Mouse (Mus musculus) E14TG2a.4 (cell line): ENCODE measurements around the gene Gsg1.
A peak's percentile ranks its signal among the peaks of the same experiment; 100 is the strongest.

Experiments used
- H3K27me3 ChIP-seq: 2 replicates; pipeline ENCODE4 v1.6.1; 2014; ENCODE audit warnings: low read length, control low read depth; ENCODE audit not compliant: insufficient read depth
- H3K36me3 ChIP-seq: 2 replicates; pipeline ENCODE4 v1.6.1; 2014; ENCODE audit warnings: low read length, control low read depth; ENCODE audit not compliant: insufficient read depth
- H3K4me1 ChIP-seq: replicated peaks from 2 replicates; pipeline ENCODE4 v1.6.1; 2014; ENCODE audit warnings: low read depth, low read length, control low read depth
- H3K4me3 ChIP-seq: replicated peaks from 2 replicates; pipeline ENCODE4 v1.5.1; 2014; ENCODE audit warnings: mild to moderate bottlenecking, low read length
- H3K9me3 ChIP-seq: 2 replicates; pipeline ENCODE4 v1.6.1; 2014; ENCODE audit warnings: low read length, control low read depth
- CTCF ChIP-seq: conservative IDR thresholded peaks from 2 replicates; pipeline ENCODE4 v1.5.1; 2014; ENCODE audit warnings: low read length
- NANOG ChIP-seq: IDR thresholded peaks from 2 replicates; pipeline ENCODE4 v1.6.1; 2014; ENCODE audit warnings: borderline replicate concordance, low read length, mixed read lengths
- POU5F1 ChIP-seq: IDR thresholded peaks from 2 replicates; pipeline ENCODE4 v1.6.1; 2014; ENCODE audit warnings: low read length, borderline replicate concordance

The Gsg1 gene

DNA sequence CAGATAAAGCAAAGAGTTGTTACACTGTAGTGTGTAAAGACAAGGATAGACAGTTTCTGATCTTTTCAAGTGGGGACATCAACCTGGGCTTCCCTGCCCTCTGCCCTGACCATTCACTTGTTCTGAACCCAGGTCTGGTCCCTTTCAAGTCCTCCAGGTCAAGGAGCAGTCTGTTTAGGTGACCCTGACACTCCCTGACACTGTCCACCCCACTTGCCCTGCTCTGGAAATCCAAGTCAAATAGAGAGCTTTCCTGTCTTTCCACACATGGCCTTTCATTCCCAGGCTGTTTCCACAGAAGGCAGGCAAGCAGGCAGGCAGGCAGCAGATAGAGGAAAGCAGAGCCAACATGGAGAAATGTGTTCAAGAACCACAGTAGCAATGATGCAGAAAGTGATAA, 14.2 kb upstream of the Gsg1 start:
- no peak overlapping the region for H3K4me3 ChIP-seq
- H3K4me1 ChIP-seq: peaks cover 5% of the 10 kb centered on the region; the same call in 1 of the 2 replicates
- H3K27me3 ChIP-seq: peaks cover 5% of the 10 kb centered on the region
- no peaks in the 10 kb centered on the region for H3K9me3 ChIP-seq
- no peak for TF ChIP-seq POU5F1
- TF ChIP-seq CTCF: no peak
- no peak for TF ChIP-seq NANOG
- H3K36me3 ChIP-seq: no peaks in the 10 kb centered on the region

DNA sequence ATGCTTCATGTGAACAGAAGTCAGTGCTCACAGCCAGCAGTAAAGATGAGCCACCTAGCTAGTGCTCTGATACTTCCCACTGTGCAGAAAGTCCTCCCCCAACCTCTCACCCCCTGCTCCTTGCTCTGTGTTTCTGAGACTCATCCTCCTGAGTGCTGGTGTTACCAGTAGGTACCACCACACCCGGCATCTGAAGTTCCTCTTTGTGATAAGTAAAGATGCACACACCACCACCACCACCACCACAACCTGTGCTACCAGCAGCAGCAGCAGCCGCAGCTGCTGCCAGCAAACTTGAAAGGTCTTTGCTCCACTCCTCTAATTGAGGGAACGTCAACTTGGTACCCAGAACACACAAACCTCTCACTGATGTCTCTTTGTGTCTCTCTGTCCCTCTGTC, 13.1 kb upstream of the Gsg1 start:
- Histone ChIP-seq H3K9me3 (no peaks in the 10 kb centered on the region), H3K36me3 (no peaks in the 10 kb centered on the region), H3K27me3 (peaks cover 5% of the 10 kb centered on the region), H3K4me3 (no peak overlapping the region), H3K4me1 (peaks cover 5% of the 10 kb centered on the region; the same call in 1 of the 2 replicates)
- no peak for TF ChIP-seq CTCF
- no peak for TF ChIP-seq POU5F1
- TF ChIP-seq NANOG: no peak

DNA sequence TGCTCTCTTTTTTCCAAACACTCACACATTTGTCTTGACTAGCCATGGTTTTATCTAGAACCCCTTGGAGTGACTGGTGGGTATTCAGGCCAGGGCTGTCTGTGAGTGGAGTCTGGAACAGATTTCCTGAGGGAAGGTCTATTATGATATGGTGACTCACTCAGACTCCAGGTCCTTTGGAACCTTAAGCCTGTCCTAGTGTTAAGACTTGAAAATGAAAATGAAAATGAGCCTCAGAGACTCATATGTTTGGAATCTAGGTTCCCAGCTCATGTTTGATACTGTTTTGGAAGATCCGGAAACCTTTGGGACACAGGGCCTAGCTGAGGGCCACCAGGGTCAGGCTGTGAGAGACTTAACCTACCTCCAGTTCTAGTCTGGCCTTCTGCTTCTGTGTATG, 11.9 kb upstream of the Gsg1 start:
- peaks cover 7% of the 10 kb centered on the region for H3K27me3 ChIP-seq
- H3K36me3 ChIP-seq: no peaks in the 10 kb centered on the region
- H3K9me3 ChIP-seq: no peaks in the 10 kb centered on the region
- peaks cover 7% of the 10 kb centered on the region for H3K4me1 ChIP-seq
- H3K4me3 ChIP-seq: no peak overlapping the region
- no peak for TF ChIP-seq CTCF
- no peak for TF ChIP-seq NANOG
- no peak for TF ChIP-seq POU5F1

DNA sequence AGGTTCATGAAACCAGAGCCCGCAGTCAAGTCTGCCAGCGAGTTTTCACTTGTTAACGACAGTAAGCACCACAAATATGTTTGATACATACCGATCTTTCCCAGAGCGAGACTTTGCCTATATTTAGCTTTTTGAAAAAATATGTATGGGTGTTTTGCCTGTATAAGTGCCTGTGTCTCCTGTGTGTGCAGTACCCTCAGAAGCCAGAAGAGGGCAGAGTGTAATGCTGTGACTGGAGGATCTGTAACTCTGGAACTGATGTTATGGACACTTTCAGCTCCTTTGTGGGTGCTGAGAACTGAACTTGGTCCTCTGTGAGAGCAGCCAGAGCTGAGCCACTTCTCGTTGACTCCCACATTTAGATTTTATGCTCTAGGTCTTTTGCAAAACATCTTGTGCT, 10.0 kb upstream of the Gsg1 start:
- Histone ChIP-seq H3K4me3 (no peak overlapping the region), H3K4me1 (peaks cover 3% of the 10 kb centered on the region; the same call in 1 of the 2 replicates), H3K27me3 (peaks cover 7% of the 10 kb centered on the region), H3K36me3 (no peaks in the 10 kb centered on the region), H3K9me3 (no peaks in the 10 kb centered on the region)
- no peak for TF ChIP-seq NANOG
- peak; percentile 74 for TF ChIP-seq CTCF
- no peak for TF ChIP-seq POU5F1

DNA sequence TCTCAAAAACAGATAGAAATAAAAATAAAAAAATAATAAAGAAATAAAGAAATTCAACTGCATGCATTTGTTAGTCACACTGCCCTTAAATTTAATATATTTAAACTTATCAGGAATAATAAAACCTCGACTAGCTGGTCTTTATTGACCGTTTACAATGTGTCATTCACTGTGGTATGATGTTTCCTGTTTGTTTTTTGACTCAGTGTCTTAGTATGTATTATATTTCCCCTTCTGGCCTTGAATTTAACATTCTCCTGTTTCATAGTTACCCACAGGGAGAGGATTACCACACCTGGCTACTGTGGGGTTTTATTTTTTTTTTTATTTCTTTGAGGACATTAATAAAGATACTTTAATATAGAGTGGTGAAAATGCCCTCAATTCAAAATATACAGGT, 8.4 kb upstream of the Gsg1 start:
- H3K4me1 ChIP-seq: peaks cover 3% of the 10 kb centered on the region; the same call in 1 of the 2 replicates
- H3K36me3 ChIP-seq: no peaks in the 10 kb centered on the region
- TF ChIP-seq POU5F1 (no peak), CTCF (no peak), NANOG (no peak)
- H3K4me3 ChIP-seq: no peak overlapping the region
- peaks cover 7% of the 10 kb centered on the region for H3K27me3 ChIP-seq
- no peaks in the 10 kb centered on the region for H3K9me3 ChIP-seq

DNA sequence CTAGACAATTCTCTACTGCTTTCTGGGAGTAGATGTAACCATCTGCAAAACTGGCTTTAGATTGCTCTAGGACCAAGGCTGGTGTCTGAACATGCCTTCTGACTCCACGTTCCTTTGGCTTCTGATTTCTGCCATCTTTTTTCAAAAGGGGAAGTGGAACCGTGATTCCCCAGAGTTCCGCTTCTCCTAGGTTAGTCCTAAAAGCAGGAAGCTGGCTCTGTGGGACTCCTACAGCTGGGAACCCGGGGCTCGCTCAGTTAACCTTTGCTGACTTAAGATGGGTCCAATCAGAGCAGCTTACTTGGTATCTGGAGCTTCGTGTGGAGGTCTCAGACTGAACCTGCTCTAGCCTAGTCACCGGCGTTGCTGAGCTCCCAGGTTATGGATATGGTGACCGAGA, 7.0 kb upstream of the Gsg1 start:
- 0 out of 2 replicates have a peak, but pooled peaks cover 2% of the 10 kb centered on the region for H3K27me3 ChIP-seq
- peaks cover 4% of the 10 kb centered on the region; the same call in 1 of the 2 replicates for H3K9me3 ChIP-seq
- H3K4me1 ChIP-seq: peaks cover 3% of the 10 kb centered on the region; the same call in 1 of the 2 replicates
- H3K36me3 ChIP-seq: no peaks in the 10 kb centered on the region
- TF ChIP-seq NANOG: no peak
- no peak for TF ChIP-seq POU5F1
- no peak for TF ChIP-seq CTCF
- H3K4me3 ChIP-seq: no peak overlapping the region

DNA sequence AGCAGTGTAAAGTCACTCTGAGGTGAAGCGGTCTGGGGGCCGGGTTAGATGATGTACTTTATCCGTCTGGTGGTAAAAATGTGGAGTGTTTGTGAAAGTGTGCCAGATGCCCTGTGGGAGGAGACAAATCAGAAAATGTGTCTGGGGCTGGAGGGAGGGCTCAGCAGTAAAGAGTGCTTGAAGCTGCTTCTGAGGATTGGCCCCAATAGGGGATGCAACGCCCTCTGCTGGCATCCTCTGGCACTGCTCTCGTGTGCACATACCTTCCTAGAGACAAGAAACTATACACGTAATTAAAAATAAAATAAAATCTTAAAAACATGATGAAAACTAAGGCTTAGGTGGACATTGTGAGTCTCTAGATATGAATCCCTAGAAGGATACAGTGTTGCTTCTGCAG, 6.3 kb upstream of the Gsg1 start:
- Histone ChIP-seq H3K9me3 (peaks cover 10% of the 10 kb centered on the region), H3K4me3 (no peak overlapping the region), H3K27me3 (0 out of 2 replicates have a peak, but pooled peaks cover 2% of the 10 kb centered on the region), H3K4me1 (peaks cover 3% of the 10 kb centered on the region; the same call in 1 of the 2 replicates), H3K36me3 (no peaks in the 10 kb centered on the region)
- TF ChIP-seq POU5F1 (no peak), CTCF (peak; percentile 49), NANOG (no peak)

DNA sequence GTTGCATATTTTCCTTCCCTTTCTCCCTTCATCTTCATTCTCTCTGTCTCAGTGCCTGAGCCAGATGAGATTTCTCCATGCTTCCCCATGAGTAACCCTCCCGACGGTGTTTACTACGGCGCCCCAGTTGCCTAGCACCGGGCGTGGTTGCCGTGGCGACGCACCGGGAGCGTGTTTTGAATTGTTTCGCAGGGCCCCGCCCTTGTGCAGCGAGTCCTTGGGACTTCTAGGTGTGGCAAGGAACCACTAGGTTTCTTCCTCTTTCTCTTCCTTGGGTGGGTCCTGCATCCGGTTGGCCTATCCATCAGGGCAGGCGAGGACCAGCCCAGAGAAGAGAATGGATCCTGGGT, 1.4 kb downstream of the Gsg1 start:
- H3K27me3 ChIP-seq: peaks cover 28% of the 10 kb centered on the region
- peaks cover 44% of the 10 kb centered on the region for H3K4me1 ChIP-seq
- H3K9me3 ChIP-seq: peaks cover 25% of the 10 kb centered on the region
- no peaks in the 10 kb centered on the region for H3K36me3 ChIP-seq
- TF ChIP-seq POU5F1 (no peak), NANOG (no peak), CTCF (no peak)
- H3K4me3 ChIP-seq: no peak overlapping the region

DNA sequence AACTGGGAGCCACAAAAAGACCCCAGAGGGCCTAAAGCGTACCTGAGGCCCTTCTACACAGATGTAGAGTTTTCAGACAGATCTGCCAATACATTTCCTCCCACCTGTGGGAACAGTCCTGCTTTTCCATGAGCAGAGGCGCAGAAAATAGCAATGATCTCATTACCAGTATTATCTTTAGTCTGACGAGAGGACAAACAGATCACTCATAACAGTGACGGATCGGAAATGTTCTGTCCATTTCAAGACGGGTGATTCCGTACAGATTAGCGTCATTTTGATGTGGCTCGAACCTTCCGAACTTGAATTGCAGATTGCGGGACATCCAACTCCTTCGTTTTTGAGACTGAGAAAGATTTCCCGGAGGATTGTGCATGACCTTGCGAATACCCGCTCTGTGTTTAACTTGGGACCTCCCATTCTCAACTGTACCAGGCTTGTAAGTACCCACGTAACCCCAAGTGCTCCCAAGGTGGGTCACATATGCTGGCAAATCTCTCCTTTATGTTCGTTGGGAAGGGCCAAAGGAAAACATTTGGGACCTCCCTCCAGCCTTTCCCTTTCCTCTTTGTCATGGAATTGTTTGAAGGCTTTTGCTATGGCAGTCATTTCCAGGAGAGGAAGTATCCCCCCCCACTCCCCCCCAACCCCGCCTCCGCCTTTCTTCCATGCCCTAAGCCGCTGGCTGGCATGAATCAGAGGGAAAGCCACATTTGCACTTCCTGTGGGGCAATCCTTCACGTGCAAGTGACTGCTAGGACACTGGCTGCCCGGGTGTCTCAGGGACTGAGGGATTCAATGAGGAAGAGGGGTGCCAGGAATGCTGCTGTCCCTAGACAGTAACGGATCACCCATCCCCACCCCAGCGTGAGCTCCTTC, 2.1 kb downstream of the Gsg1 start:
- Histone ChIP-seq H3K27me3 (peaks cover 33% of the 10 kb centered on the region), H3K4me3 (peak overlapping the region; percentile 29; the same call in 1 of the 2 replicates), H3K9me3 (peaks cover 25% of the 10 kb centered on the region), H3K4me1 (peaks cover 44% of the 10 kb centered on the region), H3K36me3 (no peaks in the 10 kb centered on the region)
- TF ChIP-seq NANOG: no peak
- no peak for TF ChIP-seq POU5F1
- no peak for TF ChIP-seq CTCF
